Mouse (Mus musculus) liver, embryonic 14.5 days (tissue): ENCODE measurements around the gene Rnps1. TPM values are rescaled to one million over a fixed set of nuclear protein-coding genes. Genes with fewer than 3 reads are reported as not detected.
"Not testable (repeated sequence)": the region's sequence is repeated elsewhere in the genome, so short reads cannot be mapped to it uniquely, and the experiment has no call there.

Experiments used
- ATAC-seq: fragments of 200-750 bp; cut with Nextera tagmentation; 2 replicates; pipeline ENCODE4 v1.8.0; 2017; ENCODE audit warnings: moderate number of reproducible peaks, mild to moderate bottlenecking, moderate library complexity; ENCODE audit not compliant: insufficient read depth
- DNase-seq, 3 experiments: peaks; one replicate each; pipeline ENCODE4 v3.0.0-alpha.2; 2012 to 2013; ENCODE audit warnings: low read depth in 3 of 3, low spot score in 3 of 3
- H3K27ac ChIP-seq: fragments of 300-500 bp; sonication (generic); 2 replicates; pipeline ENCODE4 v1.5.1; 2014; ENCODE audit warnings: moderate library complexity, mild to moderate bottlenecking, control low read depth, inconsistent platforms
- H3K27me3 ChIP-seq: fragments of 300-500 bp; sonication (generic); 2 replicates; pipeline ENCODE4 v1.6.1; 2014; ENCODE audit warnings: mild to moderate bottlenecking, low read length, moderate library complexity; ENCODE audit not compliant: control insufficient read depth, insufficient read depth
- H3K36me3 ChIP-seq: fragments of 300-500 bp; sonication (generic); replicated peaks from 2 replicates; pipeline ENCODE4 v1.6.1; 2014; ENCODE audit warnings: low read depth; ENCODE audit not compliant: control insufficient read depth, insufficient read depth
- H3K4me1 ChIP-seq, 2 experiments: fragments of 200-500 bp in 1 of 2; fragments of 300-500 bp in 1 of 2; sonication (generic) in 1 of 2; replicated peaks; 2 replicates each; pipeline ENCODE4 v1.6.1; 2012 to 2014; ENCODE audit warnings: antibody characterized with exemption in 1 of 2, inconsistent platforms in 1 of 2, low read length in 1 of 2; ENCODE audit not compliant: control insufficient read depth in 2 of 2, insufficient read depth in 2 of 2
- H3K4me2 ChIP-seq: fragments of 300-500 bp; sonication (generic); 2 replicates; pipeline ENCODE4 v1.6.1; 2014; ENCODE audit warnings: low read depth, mild to moderate bottlenecking, control low read depth, moderate library complexity
- H3K4me3 ChIP-seq, 2 experiments: fragments of 200-500 bp in 1 of 2; fragments of 300-500 bp in 1 of 2; sonication (generic) in 1 of 2; 2 replicates each; pipeline ENCODE4 v1.5.1; 2012 to 2014; ENCODE audit warnings: low read depth in 2 of 2, low read length in 2 of 2, mild to moderate bottlenecking in 2 of 2, control low read depth in 1 of 2, inconsistent platforms in 1 of 2, moderate library complexity in 1 of 2; ENCODE audit not compliant: insufficient read depth in 1 of 2
- H3K9ac ChIP-seq: fragments of 300-500 bp; sonication (generic); replicated peaks from 2 replicates; pipeline ENCODE4 v1.6.1; 2014; ENCODE audit warnings: mild to moderate bottlenecking, control low read depth, moderate library complexity
- H3K9me3 ChIP-seq: fragments of 300-500 bp; sonication (generic); 2 replicates; pipeline ENCODE4 v1.6.1; 2016; ENCODE audit warnings: low read length, mixed read lengths; ENCODE audit not compliant: control insufficient read depth
- CTCF ChIP-seq: IDR thresholded peaks from 2 replicates; pipeline ENCODE4 v1.5.1; 2016; ENCODE audit warnings: antibody characterized with exemption, low read depth, control low read depth
- EP300 ChIP-seq: IDR thresholded peaks from 2 replicates; pipeline ENCODE4 v1.6.1; 2016; ENCODE audit warnings: antibody characterized with exemption, low read depth
- WGBS: fragments of 180-500 bp; shearing (Covaris S2); extraction: QIAGEN DNeasy Blood & Tissue Kit; methylation state at CpG from one replicate; pipeline ENCODE4 v1.1.7; 2014; ENCODE audit not compliant: insufficient replicate concordance; 5-methylcytosine and 5-hydroxymethylcytosine counted together
- polyA plus RNA-seq, 2 experiments: library from polyadenylated mRNA; depleted of rRNA in 1 of 2; stranded (reverse) in 1 of 2; unstranded in 1 of 2; fragments of >200 nt; fragmentation: Nextera tagmentation in 1 of 2; extraction: Ambion mirVana in 1 of 2; gene quantifications; 2 replicates each; pipeline versions ENCODE4 v1.2.1 to v1.2.3; 2012 to 2014

Gene Rnps1
- polyA plus RNA-seq, 2 experiments: 90.6 to 114 TPM

- Histone ChIP-seq H3K9me3 (no peaks in the 10 kb centered on the region), H3K27ac (no peak overlapping the region), H3K36me3 (peaks cover 29% of the 10 kb centered on the region), H3K4me1 (peaks cover 18 to 20% of the 10 kb centered on the region in 2 experiments), H3K4me3 (no peak overlapping the region), H3K27me3 (no peaks in the 10 kb centered on the region), H3K9ac (no peak overlapping the region; the same call in 1 of the 2 replicates), H3K4me2 (no peak overlapping the region)
- DNase-seq (no peak), ATAC-seq (no peak)
- TF ChIP-seq EP300: no peak
- no peak for TF ChIP-seq CTCF
- WGBS: 78% methylated on average over 6 of the region's 6 CpGs
These were observed 36.9 kb downstream of the Rnps1 start for GRCm38 (mm10) chr17:24451220-24451619.

DNA sequence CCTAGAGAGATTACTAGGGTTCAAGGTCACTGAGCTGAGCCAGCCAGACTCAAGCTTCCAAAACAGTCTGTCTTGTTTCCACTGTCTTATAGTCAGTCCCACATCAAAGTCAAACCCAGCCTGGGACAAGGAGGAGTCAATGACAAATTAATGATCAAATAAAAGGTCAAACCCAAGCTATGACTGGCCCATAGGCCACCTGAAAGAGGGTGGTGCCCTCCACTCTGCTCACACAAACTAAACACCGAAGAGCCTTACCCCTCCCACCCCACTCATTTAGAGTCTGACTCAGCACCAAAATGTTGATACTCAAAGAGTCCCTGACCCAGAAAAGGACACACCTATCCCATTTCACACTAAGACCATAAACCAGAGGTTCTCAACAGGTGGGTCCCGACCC, 39.0 kb downstream of the Rnps1 start:
- Histone ChIP-seq H3K4me1 (peaks cover 18 to 20% of the 10 kb centered on the region in 2 experiments), H3K4me2 (peak overlapping the region; percentile 97), H3K4me3 (no peak overlapping the region), H3K27me3 (no peaks in the 10 kb centered on the region), H3K36me3 (peaks cover 13% of the 10 kb centered on the region), H3K9ac (0 out of 2 replicates have a peak overlapping the region, but pooled peaks have one; percentile 99), H3K27ac (peak overlapping the region; percentile 98), H3K9me3 (no peaks in the 10 kb centered on the region)
- ATAC-seq (no peak), DNase-seq (peak in 2 of 3 experiments; percentile 49 to 58)
- 45% methylated on average over 2 of the region's 2 CpGs for WGBS
- TF ChIP-seq EP300: no peak
- TF ChIP-seq CTCF: no peak

GRCm38 (mm10) chr17:24454218-24454755, 39.9 kb downstream of the Rnps1 start:
- H3K4me1 ChIP-seq: peaks cover 18 to 20% of the 10 kb centered on the region in 2 experiments
- H3K4me3 ChIP-seq: peak overlapping the region; percentile 84 to 96
- H3K36me3 ChIP-seq: peaks cover 13% of the 10 kb centered on the region
- no peak for TF ChIP-seq EP300
- no peaks in the 10 kb centered on the region for H3K9me3 ChIP-seq
- peak overlapping the region; percentile 98 for H3K27ac ChIP-seq
- peak overlapping the region; percentile 97 for H3K4me2 ChIP-seq
- H3K27me3 ChIP-seq: no peaks in the 10 kb centered on the region
- 2% methylated on average over 14 of the region's 14 CpGs for WGBS
- peak overlapping the region; percentile 99 for H3K9ac ChIP-seq
- ATAC-seq (no peak), DNase-seq (no peak)

DNA sequence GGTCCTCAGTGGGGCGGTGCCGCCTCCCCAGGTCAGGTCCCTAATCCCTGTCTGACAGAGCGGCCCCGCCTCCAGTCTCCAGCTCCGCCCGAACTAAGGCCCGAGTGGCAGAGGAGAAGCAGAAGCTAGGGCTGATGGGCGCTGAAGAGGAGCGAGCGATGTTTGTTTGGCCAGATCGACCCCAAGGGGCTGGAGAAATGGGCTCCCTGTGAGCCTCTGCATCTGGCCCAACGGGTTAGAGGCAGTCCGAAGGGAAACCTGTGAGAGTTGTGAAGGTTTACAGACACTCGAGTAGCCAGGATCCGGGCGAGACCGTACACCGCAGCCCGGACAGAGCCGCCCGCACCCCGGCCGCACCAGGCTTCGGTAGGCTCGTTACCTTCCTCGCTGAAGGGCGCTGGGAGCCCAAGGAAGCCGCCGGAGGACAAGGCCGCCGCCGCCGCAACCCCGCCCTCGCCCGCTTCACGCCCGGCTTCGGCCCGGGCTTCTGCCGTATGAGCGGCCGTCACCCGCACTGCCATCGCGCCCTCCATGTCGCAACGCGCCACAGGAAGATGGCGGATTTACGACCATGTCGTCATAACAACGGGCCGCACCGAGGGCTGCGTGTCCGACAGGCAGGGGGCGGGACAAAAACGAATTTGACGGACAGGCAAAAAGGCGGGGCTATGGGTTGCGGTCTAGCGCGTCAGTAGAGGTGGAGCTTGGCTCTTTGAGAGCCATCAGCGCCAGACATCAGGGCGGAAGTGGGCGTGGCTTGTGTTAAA, 40.6 kb downstream of the Rnps1 start:
- peaks cover 18 to 20% of the 10 kb centered on the region in 2 experiments for H3K4me1 ChIP-seq
- peak overlapping the region; percentile 98 for H3K27ac ChIP-seq
- DNase-seq: peak; percentile 99 to 100 (median 99)
- H3K9ac ChIP-seq: peak overlapping the region; percentile 99
- H3K36me3 ChIP-seq: peaks cover 8% of the 10 kb centered on the region
- H3K9me3 ChIP-seq: no peaks in the 10 kb centered on the region
- H3K4me3 ChIP-seq: peak overlapping the region; percentile 84 to 96
- no peaks in the 10 kb centered on the region for H3K27me3 ChIP-seq
- ATAC-seq: peak; percentile 94
- under 1% methylated on average over 67 of the region's 67 CpGs for WGBS
- no peak for TF ChIP-seq EP300
- TF ChIP-seq CTCF: 0 out of 2 replicates have a peak, but pooled peaks have one; percentile 26
- H3K4me2 ChIP-seq: peak overlapping the region; percentile 97

- H3K27ac ChIP-seq: peak overlapping the region; percentile 70
- H3K9ac ChIP-seq: peak overlapping the region; percentile 35; the same call in 1 of the 2 replicates
- H3K36me3 ChIP-seq, DNase-seq, H3K27me3 ChIP-seq, H3K9me3 ChIP-seq: not testable (repeated sequence)
- peak overlapping the region; percentile 31 to 35; a peak in 3 of 4 replicates for H3K4me3 ChIP-seq
- peak; percentile 10 for ATAC-seq
- H3K4me1 ChIP-seq: peaks cover 18 to 20% of the 10 kb centered on the region in 2 experiments
- H3K4me2 ChIP-seq: peak overlapping the region; percentile 66
- 40% methylated on average over 10 of the region's 10 CpGs for WGBS
These were observed 41.3 kb downstream of the Rnps1 start for GRCm38 (mm10) chr17:24455523-24456206.
